Mouse (Mus musculus) kidney, adult 2 months (tissue): ENCODE results near the gene Hcn2. TPM values are rescaled to one million over a fixed set of nuclear protein-coding genes. Genes with fewer than 3 reads are reported as not detected.

Source experiments
- DNase-seq: peaks from one replicate; pipeline ENCODE4 v3.0.0; 2021
- H3K27ac ChIP-seq: fragments of 200-500 bp; 2 replicates; pipeline ENCODE4 v1.5.1; 2012; ENCODE audit warnings: low read depth, low read length, control low read depth, inconsistent platforms; ENCODE audit not compliant: insufficient read depth
- H3K27me3 ChIP-seq: fragments of 200-500 bp; replicated peaks from 2 replicates; pipeline ENCODE4 v1.6.1; 2012; ENCODE audit warnings: mild to moderate bottlenecking, moderate library complexity, low read length, inconsistent platforms; ENCODE audit not compliant: control insufficient read depth, insufficient read depth
- H3K36me3 ChIP-seq: fragments of 200-500 bp; 2 replicates; pipeline ENCODE4 v1.6.1; 2012; ENCODE audit warnings: mild to moderate bottlenecking, moderate library complexity, low read length, inconsistent platforms; ENCODE audit not compliant: control insufficient read depth, insufficient read depth
- H3K4me1 ChIP-seq: fragments of 200-500 bp; 2 replicates; pipeline ENCODE4 v1.6.1; 2011; ENCODE audit warnings: low read length; ENCODE audit not compliant: control insufficient read depth, insufficient read depth
- H3K4me3 ChIP-seq: fragments of 200-500 bp; 2 replicates; pipeline ENCODE4 v1.5.1; 2011; ENCODE audit warnings: mild to moderate bottlenecking, low read depth, low read length, control low read depth; ENCODE audit not compliant: insufficient read depth
- CTCF ChIP-seq: fragments of 200-500 bp; conservative IDR thresholded peaks from 2 replicates; pipeline ENCODE4 v1.5.1; 2011; ENCODE audit warnings: low read depth, mild to moderate bottlenecking, control low read depth, low read length, moderate library complexity, mixed read lengths; ENCODE audit not compliant: insufficient read depth, insufficient read length
- POLR2A ChIP-seq: fragments of 200-500 bp; IDR thresholded peaks from one replicate; pipeline ENCODE4 v1.6.1; 2011; ENCODE audit warnings: low read depth, low read length, control low read depth
- WGBS: fragments of 180-500 bp; shearing (Covaris S2); methylation state at CpG from one replicate; pipeline ENCODE4 v1.1.7; 2018; 5-methylcytosine and 5-hydroxymethylcytosine counted together
- polyA plus RNA-seq: library from polyadenylated mRNA; depleted of rRNA; stranded (reverse); fragments of >200 nt; gene quantifications from 2 replicates; pipeline ENCODE4 v1.2.3, GENCODE M21; 2012

The Hcn2 gene
- polyA plus RNA-seq, 1 experiment: 1.5 TPM

GRCm38 (mm10) chr10:79721089-79721488, 4.7 kb downstream of the Hcn2 start:
- TF ChIP-seq POLR2A (no peak), CTCF (no peak)
- WGBS: 70% methylated on average over 5 of the region's 5 CpGs

GRCm38 (mm10) chr10:79723047-79723446, 6.6 kb downstream of the Hcn2 start:
- WGBS: 47% methylated on average over 6 of the region's 6 CpGs
- Histone ChIP-seq H3K4me1 (no peaks in the 10 kb centered on the region), H3K36me3 (no peaks in the 10 kb centered on the region), H3K27ac (no peak overlapping the region), H3K27me3 (no peaks in the 10 kb centered on the region), H3K4me3 (no peak overlapping the region)
- DNase-seq: no peak
- TF ChIP-seq CTCF (no peak), POLR2A (no peak)

More at GRCm38 (mm10) chr10:79721089-79721488, 4.7 kb downstream of the Hcn2 start:
- Histone ChIP-seq H3K27ac (no peak overlapping the region), H3K36me3 (no peaks in the 10 kb centered on the region), H3K4me1 (no peaks in the 10 kb centered on the region), H3K4me3 (no peak overlapping the region), H3K27me3 (no peaks in the 10 kb centered on the region)
- DNase-seq: no peak

GRCm38 (mm10) chr10:79723692-79724091, 7.3 kb downstream of the Hcn2 start:
- Histone ChIP-seq H3K27ac (no peak overlapping the region), H3K4me1 (no peaks in the 10 kb centered on the region), H3K27me3 (no peaks in the 10 kb centered on the region), H3K4me3 (no peak overlapping the region), H3K36me3 (no peaks in the 10 kb centered on the region)
- TF ChIP-seq CTCF (no peak), POLR2A (no peak)
- DNase-seq: no peak
- 75% methylated on average over 7 of the region's 7 CpGs for WGBS

- Histone ChIP-seq H3K4me3 (no peak overlapping the region), H3K27ac (no peak overlapping the region), H3K4me1 (no peaks in the 10 kb centered on the region), H3K27me3 (no peaks in the 10 kb centered on the region), H3K36me3 (no peaks in the 10 kb centered on the region)
- peak; percentile 63 for DNase-seq
- TF ChIP-seq CTCF (peak; percentile 75), POLR2A (no peak)
- 15% methylated on average over 11 of the region's 11 CpGs for WGBS
These were observed 9.7 kb downstream of the Hcn2 start for GRCm38 (mm10) chr10:79726090-79726489.

- no peaks in the 10 kb centered on the region for H3K4me1 ChIP-seq
- H3K27ac ChIP-seq: no peak overlapping the region
- TF ChIP-seq POLR2A (no peak), CTCF (no peak)
- no peaks in the 10 kb centered on the region for H3K27me3 ChIP-seq
- 60% methylated on average over 28 of the region's 28 CpGs for WGBS
- H3K4me3 ChIP-seq: no peak overlapping the region
- H3K36me3 ChIP-seq: no peaks in the 10 kb centered on the region
- no peak for DNase-seq
These were observed 12.2 kb downstream of the Hcn2 start for GRCm38 (mm10) chr10:79728323-79729249.

GRCm38 (mm10) chr10:79729357-79729965, 13.0 kb downstream of the Hcn2 start:
- 47% methylated on average over 13 of the region's 13 CpGs for WGBS
- Histone ChIP-seq H3K36me3 (no peaks in the 10 kb centered on the region), H3K4me3 (no peak overlapping the region), H3K27me3 (no peaks in the 10 kb centered on the region), H3K27ac (no peak overlapping the region), H3K4me1 (no peaks in the 10 kb centered on the region)
- TF ChIP-seq CTCF (no peak), POLR2A (no peak)
- no peak for DNase-seq

GRCm38 (mm10) chr10:79732500-79732899, 16.1 kb downstream of the Hcn2 start:
- peak; percentile 38 for DNase-seq
- Histone ChIP-seq H3K4me1 (no peaks in the 10 kb centered on the region), H3K27me3 (no peaks in the 10 kb centered on the region), H3K36me3 (0 out of 2 replicates have a peak, but pooled peaks cover under 1% of the 10 kb centered on the region), H3K27ac (no peak overlapping the region), H3K4me3 (no peak overlapping the region)
- WGBS: 93% methylated on average over 1 of the region's 1 CpGs
- TF ChIP-seq POLR2A: no peak
- peak; percentile 61 for TF ChIP-seq CTCF
